Mouse (Mus musculus) liver, adult 2 months (tissue): Measurements from ENCODE around the gene Rabggta.

Experiments
- CTCF ChIP-seq: fragments of 200-500 bp; IDR thresholded peaks from 2 replicates; pipeline ENCODE4 v1.5.1; 2011; ENCODE audit warnings: low read depth, low read length, control low read depth
- POLR2A ChIP-seq: fragments of 200-500 bp; IDR thresholded peaks from 2 replicates; pipeline ENCODE4 v1.6.1; 2011; ENCODE audit warnings: low read length, control low read depth; ENCODE audit not compliant: insufficient read depth; ENCODE audit errors: extremely low read depth

DNA sequence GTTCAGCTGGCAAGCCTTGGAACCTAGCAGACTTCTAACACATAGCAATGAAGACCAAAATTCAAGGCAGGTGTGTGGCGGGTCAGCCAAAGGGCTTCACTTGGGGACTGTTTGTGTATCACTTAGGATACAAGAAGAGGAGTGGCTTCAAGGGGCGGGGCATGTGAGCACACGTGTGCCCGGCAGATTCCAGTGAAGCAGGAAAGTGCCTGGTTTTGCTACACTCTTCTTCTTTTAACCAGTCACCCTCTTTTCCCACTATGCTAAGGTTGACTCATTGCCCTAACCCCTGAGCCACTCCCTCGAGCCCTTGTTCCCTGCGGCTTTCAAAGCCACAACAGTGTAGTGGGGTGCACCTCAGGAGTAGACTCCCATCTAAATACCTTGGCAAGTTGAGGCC, 7.2 kb downstream of the Rabggta start:
- TF ChIP-seq CTCF = no peak
- TF ChIP-seq POLR2A = no peak
